Mouse (Mus musculus): ENCODE measurements around the gene Ppp1r12c. TPM values are rescaled to one million over a fixed set of nuclear protein-coding genes. Genes with fewer than 3 reads are reported as not detected.

Ppp1r12c gene
- 46.2 and 48.0 TPM in 2 replicates for polyA plus RNA-seq (2014; fragmentation: Nextera tagmentation; extraction: Ambion mirVana)

DNA sequence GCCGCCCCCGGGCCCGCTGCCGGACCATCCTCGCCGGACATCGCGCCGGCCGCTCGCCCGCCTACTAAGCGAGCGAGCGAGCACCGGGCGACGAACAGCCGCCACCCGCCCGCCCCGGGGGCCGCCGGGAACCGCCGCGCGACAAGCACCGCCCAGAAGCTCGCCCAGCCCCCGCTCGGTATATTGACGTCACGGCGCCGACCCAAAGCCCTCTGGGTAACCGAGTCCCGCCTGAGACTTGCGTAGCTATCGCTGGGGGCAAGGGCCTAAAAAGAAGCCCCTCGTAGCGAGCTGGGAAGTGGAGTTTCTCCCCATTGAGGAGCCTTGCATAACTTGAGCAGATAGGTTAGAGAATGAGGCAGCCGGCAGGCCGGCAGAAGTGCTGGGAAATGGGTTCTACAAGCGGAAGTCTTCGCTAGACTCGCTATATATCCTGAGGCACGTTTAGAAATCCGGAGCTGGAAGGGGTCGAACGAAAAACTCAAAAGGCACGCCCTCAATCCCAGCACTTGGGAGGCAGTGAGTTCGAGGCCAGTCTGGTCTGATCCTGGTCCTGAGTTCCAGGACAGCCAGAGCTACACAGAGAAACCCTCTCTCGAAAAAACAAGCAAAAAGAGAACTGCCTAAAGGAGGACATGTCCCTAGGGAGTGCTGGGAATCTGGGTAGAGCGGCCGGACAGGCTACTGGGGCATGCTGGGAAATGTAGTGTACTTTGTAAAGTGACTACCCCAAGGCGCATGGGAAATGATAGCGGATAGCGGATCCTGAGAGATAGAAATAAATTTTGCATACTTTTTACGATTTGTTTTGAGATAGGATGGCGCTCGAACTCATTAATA, at the start of gene Ppp1r12c:
TSS of gene Ppp1r12c (minus strand) at position 123 of the 840 bp plus-strand sequence.
- H3K9me3 ChIP-seq (ENCODE audit: control insufficient read depth, low read length): no peaks in the 10 kb centered on the region
- WGBS: under 1% methylated on average over 59 of the region's 62 CpGs

DNA sequence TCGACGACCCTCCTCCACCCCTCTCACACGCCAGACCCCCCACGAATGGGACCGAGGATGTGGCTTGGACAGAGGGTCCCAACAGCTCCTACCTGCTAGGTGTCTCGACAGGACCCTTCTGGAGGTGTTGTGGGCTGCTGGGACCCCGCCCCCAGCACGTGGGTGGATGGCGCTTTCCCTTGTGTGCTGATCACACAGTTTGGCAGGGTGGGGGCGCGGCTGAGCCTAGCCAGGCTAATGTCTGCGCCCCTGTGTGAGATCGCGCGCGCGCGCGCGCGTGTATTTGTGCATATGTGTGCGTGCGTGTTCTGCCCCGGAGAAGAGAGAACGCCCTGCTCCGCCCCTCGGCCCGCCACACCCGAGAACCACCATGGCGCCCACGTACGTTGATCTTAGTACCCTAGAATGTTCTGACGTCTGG, 45.8 kb upstream of the Ppp1r12c start, which contains the start of gene Syt5:
TSS of gene Syt5 (minus strand) at position 321 of the 421 bp plus-strand sequence.
- H3K4me2 ChIP-seq: peak within 1 kb of the TSS; percentile 59
- H3K9me3 ChIP-seq (ENCODE audit: control insufficient read depth, low read length): no peaks in the 10 kb centered on the region
- H3K27me3 ChIP-seq (replicated peaks; ENCODE audit: control insufficient read depth, insufficient read depth, low read length): peaks cover 27% of the 10 kb centered on the region
- H3K36me3 ChIP-seq (ENCODE audit: control insufficient read depth, insufficient read depth, low read length): no peaks in the 10 kb centered on the region
- 7% methylated on average over 33 of the region's 33 CpGs for WGBS
- no peak within 1 kb of the TSS for H3K9ac ChIP-seq (ENCODE audit: low read depth, low read length)
- DNase-seq (ENCODE audit: low spot score): no peak
- no peak; the same call in 1 of the 2 replicates for ATAC-seq (replicated peaks; ENCODE audit: low FRiP score)
- peak within 1 kb of the TSS; percentile 35 for H3K4me3 ChIP-seq (ENCODE audit: low read depth, low read length)
- peaks cover 10% of the 10 kb centered on the region; the same call in 1 of the 2 replicates for H3K4me1 ChIP-seq (replicated peaks; ENCODE audit: control insufficient read depth, insufficient read depth, low read length)
- no peak within 1 kb of the TSS for H3K27ac ChIP-seq (ENCODE audit: low read depth, low read length)

More for the DNA sequence above, at the start of gene Ppp1r12c:
- H3K4me3 ChIP-seq (ENCODE audit: low read depth, low read length): peak within 1 kb of the TSS; percentile 96
- DNase-seq (ENCODE audit: low spot score) (peak; percentile 94), ATAC-seq (replicated peaks; ENCODE audit: low FRiP score) (peak; percentile 91)
- H3K9ac ChIP-seq (ENCODE audit: low read depth, low read length): peak within 1 kb of the TSS; percentile 97
- H3K27ac ChIP-seq (ENCODE audit: low read depth, low read length): peak within 1 kb of the TSS; percentile 88
- H3K27me3 ChIP-seq (replicated peaks; ENCODE audit: control insufficient read depth, insufficient read depth, low read length): no peaks in the 10 kb centered on the region
- H3K4me2 ChIP-seq: peak within 1 kb of the TSS; percentile 88
- H3K36me3 ChIP-seq (ENCODE audit: control insufficient read depth, insufficient read depth, low read length): peaks cover 4% of the 10 kb centered on the region
- peaks cover 38% of the 10 kb centered on the region for H3K4me1 ChIP-seq (replicated peaks; ENCODE audit: control insufficient read depth, insufficient read depth, low read length)

DNA sequence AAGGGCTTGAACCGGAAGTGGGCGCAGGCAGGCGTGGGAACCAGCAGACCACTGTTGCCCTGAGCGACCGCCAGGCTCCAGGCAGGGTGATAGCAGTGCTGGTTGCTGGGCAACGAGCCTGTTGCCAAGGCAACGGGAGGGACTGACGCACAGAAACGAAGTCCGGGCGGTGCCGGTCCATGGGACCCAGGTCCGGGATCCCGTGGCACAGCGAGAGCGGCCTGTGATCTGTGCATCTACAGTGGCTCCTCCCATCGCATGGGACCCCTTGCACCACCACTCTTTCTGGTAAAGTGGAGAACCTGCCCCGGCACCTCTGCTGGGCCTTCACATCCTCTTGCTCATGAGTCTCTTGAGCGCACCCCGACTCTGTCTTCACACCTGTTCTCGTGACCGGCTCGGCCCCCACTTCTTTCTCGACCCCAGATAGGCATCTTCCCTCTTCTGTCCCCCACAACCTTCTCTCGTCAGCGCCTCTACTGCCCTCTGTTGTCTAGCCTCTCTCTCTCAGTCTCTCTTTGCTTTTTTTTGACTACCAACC, 45.2 kb upstream of the Ppp1r12c start:
- Histone ChIP-seq H3K4me3 (ENCODE audit: low read depth, low read length) (peak overlapping the region; percentile 35), H3K4me2 (peak overlapping the region; percentile 59), H3K27ac (ENCODE audit: low read depth, low read length) (no peak overlapping the region), H3K4me1 (replicated peaks; ENCODE audit: control insufficient read depth, insufficient read depth, low read length) (peaks cover 10% of the 10 kb centered on the region; the same call in 1 of the 2 replicates), H3K9me3 (ENCODE audit: control insufficient read depth, low read length) (no peaks in the 10 kb centered on the region), H3K9ac (ENCODE audit: low read depth, low read length) (no peak overlapping the region), H3K36me3 (ENCODE audit: control insufficient read depth, insufficient read depth, low read length) (no peaks in the 10 kb centered on the region), H3K27me3 (replicated peaks; ENCODE audit: control insufficient read depth, insufficient read depth, low read length) (peaks cover 27% of the 10 kb centered on the region)
- ATAC-seq (replicated peaks; ENCODE audit: low FRiP score): peak; percentile 59
- WGBS: 5% methylated on average over 26 of the region's 26 CpGs
- DNase-seq (ENCODE audit: low spot score): peak; percentile 65

DNA sequence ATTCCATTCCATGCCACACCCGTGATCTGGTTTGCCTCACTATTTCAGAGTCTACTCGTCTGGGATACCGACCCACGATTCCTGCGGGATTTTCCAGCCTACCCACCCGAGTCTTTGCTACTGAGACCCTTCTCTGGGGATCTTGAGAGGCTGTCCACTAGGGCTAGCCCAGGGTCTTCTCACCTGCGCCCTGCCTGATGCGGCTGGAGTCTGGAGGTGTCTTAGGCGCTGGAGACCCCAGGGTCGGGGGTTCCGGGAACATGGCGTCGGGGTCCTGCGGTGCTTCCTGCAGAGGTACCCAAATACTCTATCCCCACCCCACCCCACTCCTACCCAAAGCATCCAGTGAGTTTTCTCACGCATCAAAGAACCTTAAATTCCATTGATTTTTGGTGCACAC, 44.6 kb upstream of the Ppp1r12c start:
- Histone ChIP-seq H3K4me3 (ENCODE audit: low read depth, low read length) (no peak overlapping the region), H3K9me3 (ENCODE audit: control insufficient read depth, low read length) (no peaks in the 10 kb centered on the region), H3K9ac (ENCODE audit: low read depth, low read length) (no peak overlapping the region), H3K27ac (ENCODE audit: low read depth, low read length) (no peak overlapping the region), H3K27me3 (replicated peaks; ENCODE audit: control insufficient read depth, insufficient read depth, low read length) (peaks cover 27% of the 10 kb centered on the region), H3K4me1 (replicated peaks; ENCODE audit: control insufficient read depth, insufficient read depth, low read length) (peaks cover 10% of the 10 kb centered on the region; the same call in 1 of the 2 replicates), H3K4me2 (no peak overlapping the region), H3K36me3 (ENCODE audit: control insufficient read depth, insufficient read depth, low read length) (no peaks in the 10 kb centered on the region)
- ATAC-seq (replicated peaks; ENCODE audit: low FRiP score) (no peak; the same call in 1 of the 2 replicates), DNase-seq (ENCODE audit: low spot score) (no peak)
- WGBS: 74% methylated on average over 15 of the region's 15 CpGs

DNA sequence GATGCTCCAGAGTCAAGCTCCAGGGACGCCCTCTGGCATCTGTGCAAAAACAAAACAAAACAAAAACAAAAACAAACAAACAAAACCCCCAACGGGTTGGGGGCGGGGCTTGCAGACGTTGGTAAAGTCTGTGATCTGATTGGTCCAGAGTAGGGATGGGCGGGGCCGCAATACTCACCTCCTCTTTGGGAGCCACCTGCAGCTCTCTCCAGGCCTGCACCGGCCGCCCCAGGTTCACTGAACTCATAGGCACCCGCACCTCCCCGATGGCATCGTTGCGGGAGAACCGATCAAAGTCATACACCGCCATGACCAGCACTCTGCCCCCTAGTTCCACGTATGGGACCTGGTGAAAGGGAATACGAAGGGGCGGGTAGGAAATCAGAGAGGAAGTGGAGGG, 40.5 kb upstream of the Ppp1r12c start:
- no peak overlapping the region for H3K4me3 ChIP-seq (ENCODE audit: low read depth, low read length)
- H3K4me1 ChIP-seq (replicated peaks; ENCODE audit: control insufficient read depth, insufficient read depth, low read length): peaks cover 6% of the 10 kb centered on the region; the same call in 1 of the 2 replicates
- H3K4me2 ChIP-seq: peak overlapping the region; percentile 10; the same call in 1 of the 2 replicates
- peaks cover 11% of the 10 kb centered on the region for H3K27me3 ChIP-seq (replicated peaks; ENCODE audit: control insufficient read depth, insufficient read depth, low read length)
- H3K36me3 ChIP-seq (ENCODE audit: control insufficient read depth, insufficient read depth, low read length): no peaks in the 10 kb centered on the region
- no peak overlapping the region for H3K9ac ChIP-seq (ENCODE audit: low read depth, low read length)
- DNase-seq (ENCODE audit: low spot score): no peak
- 0 out of 2 replicates have a peak, but pooled peaks have one; percentile 27 for ATAC-seq (replicated peaks; ENCODE audit: low FRiP score)
- WGBS: 34% methylated on average over 17 of the region's 17 CpGs
- no peak overlapping the region for H3K27ac ChIP-seq (ENCODE audit: low read depth, low read length)
- H3K9me3 ChIP-seq (ENCODE audit: control insufficient read depth, low read length): no peaks in the 10 kb centered on the region

DNA sequence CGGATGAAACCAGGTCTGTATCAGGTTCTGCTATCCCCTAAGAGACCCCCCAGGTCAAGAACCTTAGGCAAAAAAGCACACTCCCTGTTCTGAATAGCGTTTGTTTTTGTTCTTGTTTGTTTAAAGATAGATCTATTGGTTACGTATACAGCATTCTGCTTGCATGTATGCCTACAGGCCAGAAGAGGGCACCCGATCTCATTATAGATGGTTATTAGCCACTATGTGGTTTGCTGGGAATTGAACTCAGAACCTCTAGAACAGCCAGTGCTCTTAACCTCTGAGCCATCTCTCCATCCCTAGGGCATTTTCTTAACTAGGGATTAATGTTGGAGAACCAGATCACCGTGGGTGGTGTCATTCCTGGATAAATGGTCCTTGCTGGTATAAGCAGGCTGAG, 39.9 kb upstream of the Ppp1r12c start:
- H3K9me3 ChIP-seq (ENCODE audit: control insufficient read depth, low read length): no peaks in the 10 kb centered on the region
- peaks cover 4% of the 10 kb centered on the region for H3K27me3 ChIP-seq (replicated peaks; ENCODE audit: control insufficient read depth, insufficient read depth, low read length)
- no peak overlapping the region for H3K4me2 ChIP-seq
- H3K4me3 ChIP-seq (ENCODE audit: low read depth, low read length): no peak overlapping the region
- no peak overlapping the region for H3K27ac ChIP-seq (ENCODE audit: low read depth, low read length)
- WGBS: 52% methylated on average over 5 of the region's 5 CpGs
- DNase-seq (ENCODE audit: low spot score): no peak
- no peak for ATAC-seq (replicated peaks; ENCODE audit: low FRiP score)
- H3K36me3 ChIP-seq (ENCODE audit: control insufficient read depth, insufficient read depth, low read length): no peaks in the 10 kb centered on the region
- peaks cover 2% of the 10 kb centered on the region; the same call in 1 of the 2 replicates for H3K4me1 ChIP-seq (replicated peaks; ENCODE audit: control insufficient read depth, insufficient read depth, low read length)
- no peak overlapping the region for H3K9ac ChIP-seq (ENCODE audit: low read depth, low read length)

DNA sequence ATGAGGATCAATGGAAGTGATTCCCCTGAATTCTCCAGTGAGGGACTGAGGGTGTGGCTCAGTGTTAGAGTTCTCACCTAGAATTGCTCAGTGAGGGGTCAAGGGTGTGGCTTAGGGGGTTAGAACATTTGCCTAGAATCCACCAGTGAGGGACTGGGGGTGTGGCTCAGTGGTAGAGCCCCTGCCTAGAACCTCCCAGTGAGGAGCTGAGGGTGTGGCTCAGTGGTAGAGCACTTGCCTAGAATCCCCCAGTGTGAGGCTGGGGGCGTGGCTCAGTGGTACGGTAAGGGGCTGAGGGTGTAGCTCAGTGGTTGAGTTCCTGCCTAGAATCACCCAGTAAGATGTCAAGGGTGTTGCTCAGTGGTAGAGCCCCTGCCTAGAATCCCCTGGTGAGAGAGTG, 37.5 kb upstream of the Ppp1r12c start:
- Histone ChIP-seq H3K4me2 (no peak overlapping the region), H3K36me3 (ENCODE audit: control insufficient read depth, insufficient read depth, low read length) (no peaks in the 10 kb centered on the region), H3K27ac (ENCODE audit: low read depth, low read length) (no peak overlapping the region), H3K4me3 (ENCODE audit: low read depth, low read length) (no peak overlapping the region), H3K9ac (ENCODE audit: low read depth, low read length) (no peak overlapping the region), H3K27me3 (replicated peaks; ENCODE audit: control insufficient read depth, insufficient read depth, low read length) (no peaks in the 10 kb centered on the region; the same call in 1 of the 2 replicates), H3K9me3 (ENCODE audit: control insufficient read depth, low read length) (no peaks in the 10 kb centered on the region), H3K4me1 (replicated peaks; ENCODE audit: control insufficient read depth, insufficient read depth, low read length) (no peaks in the 10 kb centered on the region)
- 68% methylated on average over 2 of the region's 2 CpGs for WGBS
- DNase-seq (ENCODE audit: low spot score) (no peak), ATAC-seq (replicated peaks; ENCODE audit: low FRiP score) (no peak)

DNA sequence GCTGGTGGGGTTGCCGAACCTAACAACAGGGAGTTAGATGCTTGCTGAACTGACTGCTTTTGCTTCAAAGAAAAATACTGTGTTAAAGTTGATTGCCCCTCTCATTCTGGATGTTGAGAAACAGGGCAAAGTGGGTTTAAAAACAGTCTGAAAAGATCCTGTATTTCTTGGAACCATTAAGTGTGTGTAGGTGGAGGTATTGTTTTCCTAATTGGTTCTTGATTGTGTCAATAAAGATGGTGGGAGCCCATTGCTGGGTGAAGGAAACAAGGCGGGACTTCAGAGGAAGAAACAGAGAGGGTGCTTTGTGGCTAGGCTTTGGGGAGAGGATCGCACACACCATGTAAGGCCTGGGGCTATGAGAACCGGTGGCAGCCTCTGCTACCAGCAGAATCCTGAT, 35.7 kb upstream of the Ppp1r12c start:
- Histone ChIP-seq H3K4me2 (no peak overlapping the region), H3K9me3 (ENCODE audit: control insufficient read depth, low read length) (no peaks in the 10 kb centered on the region), H3K36me3 (ENCODE audit: control insufficient read depth, insufficient read depth, low read length) (no peaks in the 10 kb centered on the region), H3K27me3 (replicated peaks; ENCODE audit: control insufficient read depth, insufficient read depth, low read length) (no peaks in the 10 kb centered on the region; the same call in 1 of the 2 replicates), H3K4me1 (replicated peaks; ENCODE audit: control insufficient read depth, insufficient read depth, low read length) (no peaks in the 10 kb centered on the region), H3K27ac (ENCODE audit: low read depth, low read length) (no peak overlapping the region), H3K9ac (ENCODE audit: low read depth, low read length) (no peak overlapping the region), H3K4me3 (ENCODE audit: low read depth, low read length) (no peak overlapping the region)
- ATAC-seq (replicated peaks; ENCODE audit: low FRiP score) (no peak), DNase-seq (ENCODE audit: low spot score) (no peak)
- 47% methylated on average over 4 of the region's 4 CpGs for WGBS
